Mouse (Mus musculus): ENCODE results near the gene Gngt2. TPM values are rescaled to one million over a fixed set of nuclear protein-coding genes. Genes with fewer than 3 reads are reported as not detected.

The Gngt2 gene
- polyA plus RNA-seq, 1 experiment from 2014 or later: 29.4 TPM

DNA sequence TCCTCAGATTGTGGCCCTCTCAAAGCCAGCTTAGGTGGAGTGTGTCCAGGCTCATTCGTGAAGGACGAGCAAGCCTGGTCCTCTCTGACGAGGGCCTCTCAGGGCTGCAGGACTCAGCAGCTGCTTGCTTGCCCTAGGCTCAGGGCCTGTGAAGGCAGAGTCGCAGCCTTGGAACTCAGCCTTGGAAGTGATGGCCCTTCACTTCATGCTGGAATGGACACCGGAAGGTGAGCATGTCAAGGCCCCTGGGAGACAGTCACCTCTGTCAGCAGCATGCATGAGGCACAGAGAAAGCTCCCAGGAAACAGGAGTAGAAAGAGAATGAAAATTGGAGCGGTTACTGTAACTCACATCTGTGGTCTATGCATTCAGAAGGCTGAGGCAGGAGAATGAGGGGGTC, 25.3 kb upstream of the Gngt2 start:
- Histone ChIP-seq H3K4me2 (no peak overlapping the region), H3K27ac (no peak overlapping the region), H3K27me3 (no peaks in the 10 kb centered on the region), H3K4me1 (replicated peaks) (no peaks in the 10 kb centered on the region), H3K36me3 (no peaks in the 10 kb centered on the region), H3K9ac (no peak overlapping the region), H3K4me3 (no peak overlapping the region), H3K9me3 (replicated peaks) (no peaks in the 10 kb centered on the region)
- ATAC-seq (replicated peaks; ENCODE audit: insufficient number of reproducible peaks, insufficient read depth, low FRiP score, low read depth): no peak
- WGBS: 79% methylated on average over 6 of the region's 6 CpGs

DNA sequence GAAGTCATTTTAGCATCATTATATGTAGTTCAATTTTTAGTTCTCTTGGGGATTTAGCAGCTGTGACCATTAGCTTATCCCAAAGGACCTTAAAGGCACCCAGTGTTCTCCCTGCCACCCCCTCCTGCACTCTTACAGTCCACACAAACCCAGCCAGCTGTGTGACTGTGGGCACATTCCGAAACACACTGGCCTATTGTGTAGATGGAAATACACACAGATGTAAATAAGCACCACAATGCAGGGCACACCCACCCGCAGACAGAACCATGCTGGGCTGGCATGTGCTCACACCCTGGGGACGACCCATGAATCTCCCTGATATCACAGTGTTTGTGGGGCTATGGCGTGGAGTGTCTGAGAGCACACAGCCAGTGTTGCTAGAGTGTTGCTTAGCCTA, 24.8 kb upstream of the Gngt2 start:
- H3K36me3 ChIP-seq: no peaks in the 10 kb centered on the region
- H3K4me3 ChIP-seq: no peak overlapping the region
- no peak for ATAC-seq (replicated peaks; ENCODE audit: insufficient number of reproducible peaks, insufficient read depth, low FRiP score, low read depth)
- H3K4me1 ChIP-seq (replicated peaks): no peaks in the 10 kb centered on the region
- H3K27ac ChIP-seq: no peak overlapping the region
- no peaks in the 10 kb centered on the region for H3K9me3 ChIP-seq (replicated peaks)
- H3K4me2 ChIP-seq: no peak overlapping the region
- H3K27me3 ChIP-seq: no peaks in the 10 kb centered on the region
- H3K9ac ChIP-seq: no peak overlapping the region
- WGBS: 72% methylated on average over 4 of the region's 4 CpGs

DNA sequence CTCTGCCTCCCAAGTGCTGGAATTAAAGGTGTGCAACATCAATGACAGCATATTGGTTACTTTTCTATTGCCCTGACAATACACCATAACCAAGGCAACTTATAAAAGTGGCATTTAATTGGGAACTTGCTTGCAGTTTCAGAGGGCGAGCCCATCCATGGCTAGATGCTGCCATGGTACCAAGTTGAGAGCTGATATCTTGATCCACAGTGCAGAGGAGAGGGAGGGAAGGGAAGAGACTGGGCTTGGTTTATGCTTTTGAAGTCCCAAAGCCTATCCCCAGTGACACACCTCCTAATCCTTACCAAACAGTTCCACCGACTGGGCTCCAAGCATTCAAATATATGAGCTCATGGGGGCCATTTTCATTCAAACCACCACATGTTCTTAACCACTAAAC, 22.9 kb upstream of the Gngt2 start:
- Histone ChIP-seq H3K9ac (no peak overlapping the region), H3K4me1 (replicated peaks) (no peaks in the 10 kb centered on the region), H3K27me3 (no peaks in the 10 kb centered on the region), H3K4me2 (no peak overlapping the region), H3K27ac (no peak overlapping the region), H3K9me3 (replicated peaks) (no peaks in the 10 kb centered on the region), H3K36me3 (no peaks in the 10 kb centered on the region), H3K4me3 (no peak overlapping the region)
- no peak for ATAC-seq (replicated peaks; ENCODE audit: insufficient number of reproducible peaks, insufficient read depth, low FRiP score, low read depth)
- 80% methylated on average over 2 of the region's 2 CpGs for WGBS

DNA sequence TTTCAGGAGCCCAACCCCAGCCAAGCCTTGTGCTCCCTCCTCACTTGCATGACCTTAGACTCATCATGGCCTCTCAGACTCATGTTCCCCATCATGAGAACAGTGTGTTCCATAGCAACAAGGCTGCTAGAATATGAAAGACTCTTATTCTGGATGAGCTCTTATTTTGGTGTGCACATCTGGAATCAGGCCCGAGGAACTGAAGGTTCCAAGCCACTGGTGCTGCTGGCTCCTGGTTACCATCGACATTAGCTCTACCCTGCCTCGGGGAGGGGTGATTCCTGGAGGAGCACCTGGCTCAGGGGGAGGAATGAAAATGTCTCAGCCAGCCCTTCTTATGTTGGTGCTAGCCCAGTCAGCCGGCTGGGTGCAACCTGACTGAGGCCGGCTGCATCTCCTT, 22.2 kb upstream of the Gngt2 start:
- H3K9ac ChIP-seq: no peak overlapping the region
- WGBS: 68% methylated on average over 5 of the region's 5 CpGs
- no peaks in the 10 kb centered on the region for H3K9me3 ChIP-seq (replicated peaks)
- no peaks in the 10 kb centered on the region for H3K36me3 ChIP-seq
- no peak overlapping the region for H3K4me2 ChIP-seq
- no peak overlapping the region for H3K27ac ChIP-seq
- no peak for ATAC-seq (replicated peaks; ENCODE audit: insufficient number of reproducible peaks, insufficient read depth, low FRiP score, low read depth)
- no peaks in the 10 kb centered on the region for H3K4me1 ChIP-seq (replicated peaks)
- no peaks in the 10 kb centered on the region for H3K27me3 ChIP-seq
- no peak overlapping the region for H3K4me3 ChIP-seq

DNA sequence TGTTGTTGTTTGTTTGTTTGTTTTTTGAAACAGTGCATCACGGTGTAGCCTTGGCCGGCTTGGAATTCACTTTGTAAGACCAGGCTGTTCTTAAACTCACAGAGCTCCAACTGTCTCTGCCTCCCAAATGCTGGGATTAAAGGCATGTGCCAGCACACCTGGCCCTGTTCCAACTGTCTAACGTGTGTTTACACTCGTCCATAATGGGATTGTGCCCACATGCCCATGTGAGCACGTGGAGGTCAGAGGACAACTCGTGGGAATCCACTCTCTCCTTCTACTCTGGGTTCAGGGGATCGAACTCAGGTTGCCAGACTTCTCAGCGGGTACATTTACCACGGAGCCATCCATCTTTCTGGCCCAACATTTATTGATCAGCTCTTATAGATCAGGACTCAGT, 21.6 kb upstream of the Gngt2 start:
- no peak overlapping the region for H3K4me2 ChIP-seq
- H3K9ac ChIP-seq: no peak overlapping the region
- WGBS: 72% methylated on average over 9 of the region's 9 CpGs

DNA sequence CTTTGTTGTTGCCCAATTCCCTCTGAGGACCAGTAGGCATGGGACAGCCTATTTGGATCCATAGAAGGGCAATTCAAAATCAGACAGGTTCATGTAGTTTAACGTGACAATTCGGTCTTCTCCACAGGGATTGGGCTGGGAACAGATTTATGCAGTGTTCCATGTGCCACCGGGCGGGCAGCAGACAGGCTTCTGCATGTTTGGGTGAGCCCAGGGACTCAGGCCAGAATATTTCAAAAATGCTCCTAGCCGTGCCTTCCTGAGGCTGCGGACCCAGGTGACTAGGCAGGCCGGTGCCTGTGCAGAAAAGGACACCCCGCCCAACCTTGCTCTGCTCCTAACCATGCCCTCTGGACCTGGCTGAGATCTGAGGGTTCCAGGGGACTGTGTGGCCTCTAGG, 17.9 kb upstream of the Gngt2 start:
- no peak overlapping the region for H3K9ac ChIP-seq
- ATAC-seq (replicated peaks; ENCODE audit: insufficient number of reproducible peaks, insufficient read depth, low FRiP score, low read depth): no peak
- H3K4me1 ChIP-seq (replicated peaks): peaks cover 4% of the 10 kb centered on the region
- no peak overlapping the region for H3K27ac ChIP-seq
- no peaks in the 10 kb centered on the region for H3K36me3 ChIP-seq
- H3K4me2 ChIP-seq: no peak overlapping the region
- H3K9me3 ChIP-seq (replicated peaks): no peaks in the 10 kb centered on the region
- WGBS: 81% methylated on average over 8 of the region's 8 CpGs
- H3K4me3 ChIP-seq: no peak overlapping the region
- H3K27me3 ChIP-seq: 0 out of 2 replicates have a peak, but pooled peaks cover 3% of the 10 kb centered on the region

More for the DNA sequence above, 21.6 kb upstream of the Gngt2 start:
- no peak overlapping the region for H3K27ac ChIP-seq
- no peaks in the 10 kb centered on the region for H3K27me3 ChIP-seq
- ATAC-seq (replicated peaks; ENCODE audit: insufficient number of reproducible peaks, insufficient read depth, low FRiP score, low read depth): no peak
- H3K4me1 ChIP-seq (replicated peaks): no peaks in the 10 kb centered on the region
- H3K4me3 ChIP-seq: no peak overlapping the region
- no peaks in the 10 kb centered on the region for H3K36me3 ChIP-seq
- no peaks in the 10 kb centered on the region for H3K9me3 ChIP-seq (replicated peaks)

DNA sequence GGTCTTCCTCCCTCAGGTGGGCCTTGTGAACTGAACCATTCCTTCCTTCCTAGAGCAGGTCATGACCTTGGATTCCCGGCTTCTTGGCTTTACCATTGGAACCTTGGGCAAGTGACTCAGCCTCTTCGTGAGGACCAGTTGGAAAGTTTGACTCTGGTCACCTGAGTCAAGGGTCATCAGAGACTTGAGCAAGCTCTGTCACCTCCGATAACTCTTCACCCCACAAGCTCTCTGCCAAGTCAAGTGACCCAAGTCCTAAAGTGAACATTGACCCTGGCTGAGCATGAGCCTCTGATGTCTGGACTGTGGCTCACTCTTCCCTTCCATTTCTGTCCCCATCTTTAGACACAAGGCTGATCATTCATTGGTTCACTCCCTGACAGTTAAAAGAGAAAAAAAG, 15.5 kb upstream of the Gngt2 start:
- H3K36me3 ChIP-seq: no peaks in the 10 kb centered on the region
- H3K27me3 ChIP-seq: peaks cover 3% of the 10 kb centered on the region; the same call in 1 of the 2 replicates
- 78% methylated on average over 3 of the region's 3 CpGs for WGBS
- H3K9me3 ChIP-seq (replicated peaks): no peaks in the 10 kb centered on the region
- H3K9ac ChIP-seq: no peak overlapping the region
- no peak overlapping the region for H3K4me3 ChIP-seq
- peaks cover 15% of the 10 kb centered on the region for H3K4me1 ChIP-seq (replicated peaks)
- ATAC-seq (replicated peaks; ENCODE audit: insufficient number of reproducible peaks, insufficient read depth, low FRiP score, low read depth): no peak
- H3K4me2 ChIP-seq: no peak overlapping the region
- H3K27ac ChIP-seq: no peak overlapping the region

DNA sequence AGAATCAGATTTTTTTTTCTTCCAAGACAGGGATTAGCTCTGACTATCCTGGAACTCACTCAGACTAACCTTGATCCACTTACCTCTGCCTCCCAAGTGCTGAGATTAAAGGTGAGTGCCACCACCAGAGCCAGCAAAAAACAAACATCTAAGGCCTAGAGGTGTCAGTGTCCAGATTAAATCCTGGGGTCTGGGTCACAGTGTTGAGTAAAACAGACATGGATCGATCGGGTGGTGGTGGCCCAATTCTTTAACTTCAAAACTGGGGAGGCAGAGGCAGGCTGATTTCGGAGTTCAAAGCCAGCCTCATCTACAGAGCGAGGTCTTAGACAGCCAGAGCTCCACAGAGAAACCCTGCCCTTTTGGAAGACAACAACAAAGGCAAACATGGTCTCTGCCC, 14.6 kb upstream of the Gngt2 start:
- H3K27ac ChIP-seq: no peak overlapping the region
- H3K9ac ChIP-seq: no peak overlapping the region
- H3K36me3 ChIP-seq: no peaks in the 10 kb centered on the region
- ATAC-seq (replicated peaks; ENCODE audit: insufficient number of reproducible peaks, insufficient read depth, low FRiP score, low read depth): no peak
- H3K4me3 ChIP-seq: no peak overlapping the region
- H3K27me3 ChIP-seq: peaks cover 3% of the 10 kb centered on the region; the same call in 1 of the 2 replicates
- no peaks in the 10 kb centered on the region for H3K9me3 ChIP-seq (replicated peaks)
- H3K4me2 ChIP-seq: no peak overlapping the region
- 95% methylated on average over 4 of the region's 4 CpGs for WGBS
- peaks cover 23% of the 10 kb centered on the region for H3K4me1 ChIP-seq (replicated peaks)

DNA sequence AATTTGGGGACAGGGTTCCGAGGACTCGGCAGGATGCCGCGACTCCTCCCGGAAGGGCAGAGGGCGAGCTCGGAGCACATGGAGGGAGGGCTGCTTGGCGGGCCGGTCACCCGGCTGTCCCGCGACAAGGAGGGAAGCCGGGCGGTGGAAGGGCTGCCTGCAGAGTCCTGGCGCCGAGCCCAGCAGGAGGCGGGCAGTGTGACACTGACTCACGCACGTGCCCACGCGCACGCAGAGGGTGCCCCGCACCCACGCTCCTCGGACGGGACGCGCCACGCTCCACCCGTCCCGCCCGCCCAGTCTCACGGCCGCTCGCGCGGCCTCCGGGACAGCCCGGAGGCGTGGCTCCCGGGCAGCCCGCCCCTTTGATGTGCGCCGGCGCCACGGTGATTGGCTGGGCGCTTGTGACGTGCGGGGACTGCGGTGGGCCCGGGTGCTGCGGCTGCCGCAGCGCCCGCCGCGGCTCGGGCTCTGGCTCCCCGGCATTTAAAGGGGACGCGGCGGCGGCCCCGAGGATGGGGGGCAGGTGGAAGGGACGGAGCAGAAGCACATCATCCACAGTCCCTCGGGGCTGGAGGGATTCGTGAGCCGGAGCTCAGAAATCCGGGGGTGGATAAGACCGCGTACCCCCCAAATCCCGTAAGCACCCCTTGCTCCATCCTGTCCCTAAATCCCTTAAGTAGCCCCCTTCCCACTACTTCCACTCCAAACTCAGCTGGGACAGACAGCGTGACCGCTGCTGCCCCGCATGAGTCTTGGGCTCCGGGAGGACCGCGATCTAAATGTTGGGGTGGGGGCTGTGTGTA, 12.7 kb upstream of the Gngt2 start, which contains the start of gene Phospho1:
Phospho1 (plus strand) TSS at position 429 of the 806 bp plus-strand sequence.
- under 1% methylated on average over 76 of the region's 78 CpGs for WGBS

DNA sequence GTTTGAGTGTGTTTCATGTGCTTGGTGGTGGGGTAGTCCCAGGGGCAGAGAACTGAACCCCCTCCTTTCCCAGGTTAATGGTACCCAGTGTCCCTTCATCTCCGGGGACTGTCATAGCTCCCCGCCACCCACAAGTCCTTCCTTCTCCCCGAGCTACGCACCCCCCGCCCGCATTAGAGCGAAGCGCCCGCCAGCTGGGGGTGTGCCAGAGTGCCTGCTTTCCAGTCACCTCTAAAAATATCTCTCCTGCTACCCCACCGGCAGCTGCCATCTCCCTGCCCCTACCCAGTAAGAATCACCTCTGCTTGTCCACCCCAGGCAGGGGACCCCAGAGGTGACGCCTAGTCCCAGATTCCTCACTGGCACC, 12.2 kb upstream of the Gngt2 start:
- peak overlapping the region; percentile 64 for H3K9ac ChIP-seq
- H3K4me3 ChIP-seq: peak overlapping the region; percentile 67
- H3K9me3 ChIP-seq (replicated peaks): no peaks in the 10 kb centered on the region
- peak overlapping the region; percentile 80 for H3K27ac ChIP-seq
- H3K4me2 ChIP-seq: peak overlapping the region; percentile 98
- peaks cover 26% of the 10 kb centered on the region for H3K27me3 ChIP-seq
- ATAC-seq (replicated peaks; ENCODE audit: insufficient number of reproducible peaks, insufficient read depth, low FRiP score, low read depth): peak; percentile 66
- no peaks in the 10 kb centered on the region for H3K36me3 ChIP-seq
- WGBS: 3% methylated on average over 5 of the region's 11 CpGs
- peaks cover 31% of the 10 kb centered on the region for H3K4me1 ChIP-seq (replicated peaks)

More for the DNA sequence above, 12.7 kb upstream of the Gngt2 start, which contains the start of gene Phospho1:
- peak within 1 kb of the TSS; percentile 80 for H3K27ac ChIP-seq
- peak within 1 kb of the TSS; percentile 67 for H3K4me3 ChIP-seq
- H3K4me2 ChIP-seq: peak within 1 kb of the TSS; percentile 98
- ATAC-seq (replicated peaks; ENCODE audit: insufficient number of reproducible peaks, insufficient read depth, low FRiP score, low read depth): peak; percentile 97
- H3K9ac ChIP-seq: peak within 1 kb of the TSS; percentile 64
- H3K9me3 ChIP-seq (replicated peaks): no peaks in the 10 kb centered on the region
- H3K36me3 ChIP-seq: no peaks in the 10 kb centered on the region
- peaks cover 28% of the 10 kb centered on the region for H3K4me1 ChIP-seq (replicated peaks)
- H3K27me3 ChIP-seq: peaks cover 20% of the 10 kb centered on the region

DNA sequence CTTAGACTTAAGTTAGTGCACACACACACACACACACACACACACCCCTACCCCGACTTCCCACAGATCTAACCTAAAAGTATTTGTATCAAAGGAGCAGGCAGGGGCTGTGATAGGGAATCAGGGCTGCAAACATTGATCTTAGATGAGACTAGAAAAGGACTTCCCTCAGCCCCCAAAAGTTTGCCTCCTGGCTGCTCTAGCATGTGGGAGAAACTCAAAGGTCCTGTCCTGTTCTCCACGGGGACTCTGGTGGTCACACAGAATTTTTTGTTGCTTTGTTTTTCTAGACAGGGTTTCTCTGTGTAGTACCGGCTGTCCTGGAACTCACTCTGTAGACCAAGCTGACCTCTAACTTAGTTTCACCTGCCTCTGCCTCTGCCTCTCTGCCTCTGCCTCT, 11.4 kb upstream of the Gngt2 start:
- WGBS: 53% methylated on average over 3 of the region's 3 CpGs
- ATAC-seq (replicated peaks; ENCODE audit: insufficient number of reproducible peaks, insufficient read depth, low FRiP score, low read depth): no peak
- Histone ChIP-seq H3K27me3 (peaks cover 33% of the 10 kb centered on the region), H3K4me2 (peak overlapping the region; percentile 98), H3K4me3 (peak overlapping the region; percentile 67; the same call in 1 of the 2 replicates), H3K4me1 (replicated peaks) (peaks cover 38% of the 10 kb centered on the region), H3K27ac (0 out of 2 replicates have a peak overlapping the region, but pooled peaks have one; percentile 80), H3K9ac (peak overlapping the region; percentile 64; the same call in 1 of the 2 replicates), H3K36me3 (no peaks in the 10 kb centered on the region), H3K9me3 (replicated peaks) (no peaks in the 10 kb centered on the region)

All from heart, embryonic 15.5 days (tissue).